Comparison of ENCODE assay signal across 8 mouse cellular contexts in the genomic region with DNA sequence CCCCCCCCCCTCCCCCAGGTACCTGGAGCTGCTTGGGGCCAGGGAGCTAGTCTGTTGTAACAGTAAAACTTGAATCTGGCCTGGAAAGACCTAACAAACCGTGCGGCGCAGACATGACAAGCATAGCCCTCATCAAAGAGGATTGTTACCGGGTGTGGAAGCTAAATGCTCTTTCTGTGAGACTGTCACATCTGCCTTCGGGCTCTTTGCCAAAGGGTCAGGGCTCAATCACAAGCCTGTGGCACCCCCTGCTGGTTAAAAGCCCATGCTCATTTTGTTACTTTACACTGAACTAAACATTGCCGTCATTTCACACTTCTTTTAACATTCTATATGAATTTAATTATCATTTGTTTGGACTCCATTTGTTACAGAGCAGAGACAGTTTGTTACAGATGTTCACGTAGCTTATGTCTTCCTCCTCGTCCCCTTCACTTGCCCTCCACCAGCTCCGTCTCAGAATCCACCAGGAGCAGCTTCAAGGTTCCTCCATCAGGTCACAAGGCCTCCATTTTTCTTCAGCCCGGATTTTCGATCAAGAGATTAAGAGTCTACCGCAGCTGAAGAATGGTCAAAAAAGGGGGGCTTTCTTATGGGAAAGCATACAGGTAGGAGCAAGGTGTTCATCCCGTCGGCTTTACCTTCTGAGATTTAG.
DNase-seq lines count a peak whose midpoint lies in the region; ATAC-seq and TF ChIP-seq lines count a peak whose summit lies in the region.

No protein-coding gene starts in this region.

- intact Hi-C loops in gastrocnemius, adult 2 months (cut with DNase I): loop anchor here (2.0 to 10.0 kb wide), 2 partner anchors 580 to 672 kb away; no protein-coding TSS in a partner anchor

- H3K36me3 ChIP-seq in limb, embryonic 10.5 days: no peaks in the 10 kb centered on the region
- H3K36me3 ChIP-seq in midbrain, embryonic 15.5 days (replicated peaks): no peaks in the 10 kb centered on the region
- H3K36me3 ChIP-seq in stomach, embryonic 16.5 days (ENCODE audit: control insufficient read depth, insufficient read depth, low read length): no peaks in the 10 kb centered on the region

- ATAC-seq in midbrain, embryonic 15.5 days (replicated peaks): peak; percentile 93
- peak; percentile 64; the same call in 1 of the 2 replicates for ATAC-seq in stomach, embryonic 16.5 days (ENCODE audit: insufficient read depth, low FRiP score)

- H3K4me1 ChIP-seq in limb, embryonic 10.5 days: peaks cover 17% of the 10 kb centered on the region
- H3K4me1 ChIP-seq in midbrain, embryonic 15.5 days: peaks cover 20% of the 10 kb centered on the region
- 0 out of 2 replicates have a peak, but pooled peaks cover 2% of the 10 kb centered on the region for H3K4me1 ChIP-seq in stomach, embryonic 16.5 days (ENCODE audit: control insufficient read depth, insufficient read depth, low read length)

- peak; percentile 48 for DNase-seq in gastrocnemius, adult 2 months
- DNase-seq in gastrocnemius, adult 8-10 months (ENCODE audit: low spot score in 2 of 2): no peak
- peak; percentile 91 for DNase-seq in embryo, embryonic 10 days (ENCODE audit: low spot score)
- peak; percentile 29 for DNase-seq in heart, adult 8-10 months (ENCODE audit: low spot score)
- peak; percentile 35 to 80 for DNase-seq in kidney, adult 8-10 months
- DNase-seq in limb, embryonic 10.5 days (ENCODE audit: low spot score): peak; percentile 87

- H3K4me2 ChIP-seq in midbrain, embryonic 15.5 days: peak overlapping the region; percentile 59
- peak overlapping the region; percentile 55 for H3K4me2 ChIP-seq in stomach, embryonic 16.5 days (ENCODE audit: low read depth, low read length)

- WGBS in limb, embryonic 10.5 days: 11% methylated on average over 14 of the region's 14 CpGs
- WGBS in midbrain, embryonic 15.5 days: 6% methylated on average over 14 of the region's 14 CpGs
- WGBS in stomach, embryonic 16.5 days: 9% methylated on average over 14 of the region's 14 CpGs

- H3K27me3 ChIP-seq in limb, embryonic 10.5 days (ENCODE audit: low read depth, poor library complexity, severe bottlenecking): peaks cover 34% of the 10 kb centered on the region
- peaks cover 10% of the 10 kb centered on the region for H3K27me3 ChIP-seq in midbrain, embryonic 15.5 days (replicated peaks)
- peaks cover 5% of the 10 kb centered on the region for H3K27me3 ChIP-seq in stomach, embryonic 16.5 days (ENCODE audit: control insufficient read depth, insufficient read depth, low read length)

- peak overlapping the region; percentile 36 for H3K9ac ChIP-seq in midbrain, embryonic 15.5 days
- H3K9ac ChIP-seq in stomach, embryonic 16.5 days (ENCODE audit: low read length): peak overlapping the region; percentile 16; the same call in 1 of the 2 replicates

- H3K27ac ChIP-seq in gastrocnemius, adult 2 months: no peak overlapping the region
- no peak overlapping the region for H3K27ac ChIP-seq in limb, embryonic 10.5 days
- H3K27ac ChIP-seq in midbrain, embryonic 15.5 days: peak overlapping the region; percentile 41; the same call in 1 of the 2 replicates
- H3K27ac ChIP-seq in stomach, embryonic 16.5 days (ENCODE audit: low read length): no peak overlapping the region

- no peak overlapping the region for H3K4me3 ChIP-seq in gastrocnemius, adult 2 months
- H3K4me3 ChIP-seq in limb, embryonic 10.5 days: peak overlapping the region; percentile 50
- peak overlapping the region; percentile 35 for H3K4me3 ChIP-seq in midbrain, embryonic 15.5 days
- peak overlapping the region; percentile 24 for H3K4me3 ChIP-seq in stomach, embryonic 16.5 days (replicated peaks; ENCODE audit: low read length)

- peak; percentile 66 for TF ChIP-seq CTCF in gastrocnemius, adult 2 months (IDR thresholded peaks at IDR 0.05)

- H3K9me3 ChIP-seq in limb, embryonic 10.5 days (replicated peaks): no peaks in the 10 kb centered on the region
- H3K9me3 ChIP-seq in midbrain, embryonic 15.5 days: no peaks in the 10 kb centered on the region
- H3K9me3 ChIP-seq in stomach, embryonic 16.5 days (replicated peaks; ENCODE audit: control insufficient read depth, low read length): no peaks in the 10 kb centered on the region

Comparison
In these comparisons a context has a peak if more than half of its experiments do, and no peak if none do; other contexts are left out.
1. DNase-seq: peak in gastrocnemius, adult 2 months (single experiment), embryo, embryonic 10 days (single experiment), heart, adult 8-10 months (single experiment), kidney, adult 8-10 months (2 of 2) and limb, embryonic 10.5 days (single experiment); none in gastrocnemius, adult 8-10 months (0 of 2).